Mouse (Mus musculus) embryonic facial prominence, embryonic 13.5 days (tissue): ENCODE data around the gene Gm5414. TPM values are rescaled to one million over a fixed set of nuclear protein-coding genes. Genes with fewer than 3 reads are reported as not detected.

Experiments
- microRNA-seq: library from miRNA; unstranded; fragments of <30 nt; microRNA quantifications from one replicate; pipeline ENCODE4, GENCODE M21; 2016
- polyA plus RNA-seq: library from polyadenylated mRNA; unstranded; fragments of >200 nt; fragmentation: Nextera tagmentation; extraction: Ambion mirVana; gene quantifications from 2 replicates; pipeline ENCODE4 v1.2.1, GENCODE M21; 2015

Gm5414 gene
- polyA plus RNA-seq, 1 experiment from 2014 or later = not detected

Small RNAs within 50 kb of the gene (microRNA-seq; reads per million reads assigned to microRNA genes)
- gene Gm44383 (not detected), gene Gm44479 (not detected)

Other genes with a start within 250 kb of the Gm5414 start
- gene Krt7, start 217.1 kb downstream of the Gm5414 start, polyA plus RNA-seq = 19.6 and 23.1 TPM in 2 replicates
- gene Krt87, start 189.4 kb downstream of the Gm5414 start, polyA plus RNA-seq = 0.55 and 0.66 TPM in 2 replicates
- not detected in 2 replicates for gene Krt88, start 180.4 kb downstream of the Gm5414 start, polyA plus RNA-seq
- not detected in 2 replicates for gene Krt81, start 164.4 kb downstream of the Gm5414 start, polyA plus RNA-seq
- 0.22 TPM in 1 of 2 replicates, not detected in the other for gene Krt86, start 154.7 kb downstream of the Gm5414 start, polyA plus RNA-seq
- gene Krt83, start 136.7 kb downstream of the Gm5414 start, polyA plus RNA-seq = not detected in 2 replicates
- gene Gm49425, start 110.9 kb downstream of the Gm5414 start, polyA plus RNA-seq = 1.0 TPM in 1 of 2 replicates, not detected in the other
- gene Krt84, start 95.4 kb downstream of the Gm5414 start, polyA plus RNA-seq = not detected in 2 replicates
- gene Krt82, start 77.5 kb downstream of the Gm5414 start, polyA plus RNA-seq = not detected in 2 replicates
- gene Krt90, start 65.2 kb downstream of the Gm5414 start, polyA plus RNA-seq = 0.15 and 0.40 TPM in 2 replicates
- 0.96 and 1.6 TPM in 2 replicates for gene Krt75, start 54.3 kb downstream of the Gm5414 start, polyA plus RNA-seq
- gene Gm5478, start 19.2 kb upstream of the Gm5414 start, polyA plus RNA-seq = not detected in 2 replicates
- gene Krt6b, start 52.1 kb upstream of the Gm5414 start, polyA plus RNA-seq = 0.41 TPM in 1 of 2 replicates, not detected in the other
- gene Krt6a, start 66.1 kb upstream of the Gm5414 start, polyA plus RNA-seq = 29.7 and 31.8 TPM in 2 replicates
- gene Krt5, start 84.7 kb upstream of the Gm5414 start, polyA plus RNA-seq = 403 and 498 TPM in 2 replicates
- 0.34 TPM in 1 of 2 replicates, not detected in the other for gene Krt71, start 114.9 kb upstream of the Gm5414 start, polyA plus RNA-seq
- gene Krt72, start 158.3 kb upstream of the Gm5414 start, polyA plus RNA-seq = 0.40 TPM in 1 of 2 replicates, not detected in the other
- 1.2 and 1.4 TPM in 2 replicates for gene Krt73, start 174.2 kb upstream of the Gm5414 start, polyA plus RNA-seq
- 0.17 TPM in 1 of 2 replicates, not detected in the other for gene Krt2, start 190.0 kb upstream of the Gm5414 start, polyA plus RNA-seq
- gene Krt1, start 222.6 kb upstream of the Gm5414 start, polyA plus RNA-seq = 30.3 and 54.6 TPM in 2 replicates
- 0.43 and 0.91 TPM in 2 replicates for gene Krt77, start 241.5 kb upstream of the Gm5414 start, polyA plus RNA-seq